Mouse (Mus musculus): ENCODE results near the gene Disc1.

Disc1 gene

GRCm38 (mm10) chr8:125255006-125255685 is 201.2 kb downstream of the Disc1 start:
- DNase-seq (ENCODE audit: low read depth in 2 of 2, low spot score in 2 of 2) = no peak

- no peak for DNase-seq (ENCODE audit: low read depth in 2 of 2, low spot score in 2 of 2)
Measured at GRCm38 (mm10) chr8:125257660-125258059, 203.7 kb downstream of the Disc1 start.

- no peak for DNase-seq (ENCODE audit: low read depth in 2 of 2, low spot score in 2 of 2)
Measured at GRCm38 (mm10) chr8:125258806-125259500, 205.0 kb downstream of the Disc1 start.

GRCm38 (mm10) chr8:125268181-125268705 is 214.2 kb downstream of the Disc1 start:
- no peak for DNase-seq (ENCODE audit: low read depth in 2 of 2, low spot score in 2 of 2)

GRCm38 (mm10) chr8:125270292-125270691 is 216.3 kb downstream of the Disc1 start:
- DNase-seq (ENCODE audit: low read depth in 2 of 2, low spot score in 2 of 2) = no peak

- DNase-seq (ENCODE audit: low read depth in 2 of 2, low spot score in 2 of 2) = no peak
Measured at GRCm38 (mm10) chr8:125271357-125271756, 217.4 kb downstream of the Disc1 start.

GRCm38 (mm10) chr8:125272089-125272866 is 218.3 kb downstream of the Disc1 start:
- DNase-seq (ENCODE audit: low read depth in 2 of 2, low spot score in 2 of 2) = no peak

GRCm38 (mm10) chr8:125277071-125277682 is 223.2 kb downstream of the Disc1 start:
- DNase-seq (ENCODE audit: low read depth in 2 of 2, low spot score in 2 of 2) = no peak

- no peak for DNase-seq (ENCODE audit: low read depth in 2 of 2, low spot score in 2 of 2)
Measured at GRCm38 (mm10) chr8:125279156-125279555, 225.2 kb downstream of the Disc1 start.

GRCm38 (mm10) chr8:125279892-125280291 is 225.9 kb downstream of the Disc1 start:
- no peak for DNase-seq (ENCODE audit: low read depth in 2 of 2, low spot score in 2 of 2)

- no peak for DNase-seq (ENCODE audit: low read depth in 2 of 2, low spot score in 2 of 2)
Measured at GRCm38 (mm10) chr8:125282531-125282930, 228.5 kb downstream of the Disc1 start.

GRCm38 (mm10) chr8:125283542-125283941 is 229.5 kb downstream of the Disc1 start:
- no peak for DNase-seq (ENCODE audit: low read depth in 2 of 2, low spot score in 2 of 2)

GRCm38 (mm10) chr8:125284875-125285274 is 230.9 kb downstream of the Disc1 start:
- DNase-seq (ENCODE audit: low read depth in 2 of 2, low spot score in 2 of 2) = no peak

- DNase-seq (ENCODE audit: low read depth in 2 of 2, low spot score in 2 of 2) = no peak
Measured at GRCm38 (mm10) chr8:125285391-125285790, 231.4 kb downstream of the Disc1 start.

- no peak for DNase-seq (ENCODE audit: low read depth in 2 of 2, low spot score in 2 of 2)
Measured at GRCm38 (mm10) chr8:125285966-125286681, 232.1 kb downstream of the Disc1 start.

- no peak for DNase-seq (ENCODE audit: low read depth in 2 of 2, low spot score in 2 of 2)
Measured at GRCm38 (mm10) chr8:125287311-125287710, 233.3 kb downstream of the Disc1 start.

GRCm38 (mm10) chr8:125287841-125288341 is 233.9 kb downstream of the Disc1 start:
- no peak for DNase-seq (ENCODE audit: low read depth in 2 of 2, low spot score in 2 of 2)

GRCm38 (mm10) chr8:125291506-125291905 is 237.5 kb downstream of the Disc1 start:
- no peak for DNase-seq (ENCODE audit: low read depth in 2 of 2, low spot score in 2 of 2)

- no peak for DNase-seq (ENCODE audit: low read depth in 2 of 2, low spot score in 2 of 2)
Measured at GRCm38 (mm10) chr8:125291932-125292717, 238.1 kb downstream of the Disc1 start.
